Mouse (Mus musculus) MEL-GATA-1-ER (cell line): ENCODE measurements around the gene Hif3a.

Experiments
- DNase-seq: peaks from one replicate; pipeline ENCODE4 v3.0.0-alpha.2; 2012; ENCODE audit warnings: low read depth; ENCODE audit errors: extremely low read depth

The Hif3a gene

DNA sequence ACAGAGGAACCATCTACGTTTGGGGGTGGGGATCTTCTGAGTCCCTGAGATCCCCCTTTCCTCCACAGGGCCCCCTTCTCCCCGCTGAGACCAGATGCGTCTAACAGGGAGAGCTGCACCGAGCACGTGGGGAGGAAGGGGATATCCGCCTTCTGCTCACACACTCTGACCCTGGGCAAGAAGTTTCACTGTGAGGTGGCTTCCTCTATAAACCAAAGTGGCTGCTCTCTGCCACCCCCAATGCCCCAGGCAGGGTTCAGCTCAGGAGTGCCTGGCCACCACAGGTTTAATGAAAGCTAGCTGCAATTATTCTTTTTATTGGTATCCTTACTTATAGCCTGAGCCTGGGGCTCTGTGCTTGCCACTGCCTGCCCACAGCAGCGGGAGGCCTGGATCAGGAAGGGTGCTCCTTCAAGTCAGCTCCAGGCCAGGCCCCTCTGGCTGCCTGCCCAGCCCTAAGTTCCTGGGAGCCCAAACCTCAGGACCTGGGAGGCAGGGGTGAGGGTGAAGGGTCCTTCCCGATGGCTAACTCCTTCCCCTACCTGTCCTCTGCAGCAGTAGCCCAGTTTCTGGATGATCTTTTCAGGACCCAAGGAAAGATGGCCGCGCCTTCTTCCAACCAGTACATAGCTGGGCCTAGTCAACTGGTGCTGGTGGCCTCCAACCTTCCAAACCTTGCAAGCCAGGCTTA is 37.3 kb downstream of the Hif3a start:
- no peak for DNase-seq

DNA sequence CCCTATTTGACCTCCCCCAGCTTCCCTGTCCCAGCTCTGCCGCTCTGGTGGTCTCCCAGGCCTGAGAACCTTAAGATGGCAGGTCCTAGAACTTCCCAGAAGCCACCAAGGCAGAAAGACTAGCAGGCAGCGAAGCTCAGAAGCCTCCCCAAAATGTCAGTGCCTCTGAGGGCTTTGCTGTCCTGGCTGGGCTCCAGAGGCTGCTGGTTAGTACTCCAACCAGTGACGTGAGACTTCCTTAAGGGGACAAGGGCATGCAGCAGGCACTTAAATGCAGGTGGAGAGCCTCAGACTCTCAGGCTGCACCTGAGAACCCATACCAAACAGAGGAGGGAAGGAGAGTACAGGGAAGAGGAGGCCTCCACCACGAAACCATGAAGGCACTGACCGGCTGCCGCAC is 38.1 kb downstream of the Hif3a start:
- no peak for DNase-seq

DNA sequence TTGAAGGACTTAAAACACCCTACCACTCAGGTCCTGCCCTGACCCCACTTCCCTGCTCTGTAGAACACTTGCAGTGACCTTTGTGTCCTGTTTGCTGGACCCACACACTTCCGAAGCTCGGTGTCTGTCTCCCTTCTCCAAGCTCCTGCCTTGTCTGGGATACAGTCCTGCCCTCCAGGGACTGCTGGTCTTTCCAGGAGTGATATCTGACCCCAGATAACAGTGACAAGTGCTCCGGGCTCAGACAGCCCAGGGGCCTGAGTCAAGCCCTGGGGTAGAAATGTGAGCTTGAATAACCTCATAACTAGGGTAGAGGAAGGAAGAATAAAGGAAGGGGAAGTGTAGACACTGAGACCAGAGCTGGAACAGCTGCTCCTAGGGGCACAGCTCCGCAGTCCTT is 38.5 kb downstream of the Hif3a start:
- no peak for DNase-seq

DNA sequence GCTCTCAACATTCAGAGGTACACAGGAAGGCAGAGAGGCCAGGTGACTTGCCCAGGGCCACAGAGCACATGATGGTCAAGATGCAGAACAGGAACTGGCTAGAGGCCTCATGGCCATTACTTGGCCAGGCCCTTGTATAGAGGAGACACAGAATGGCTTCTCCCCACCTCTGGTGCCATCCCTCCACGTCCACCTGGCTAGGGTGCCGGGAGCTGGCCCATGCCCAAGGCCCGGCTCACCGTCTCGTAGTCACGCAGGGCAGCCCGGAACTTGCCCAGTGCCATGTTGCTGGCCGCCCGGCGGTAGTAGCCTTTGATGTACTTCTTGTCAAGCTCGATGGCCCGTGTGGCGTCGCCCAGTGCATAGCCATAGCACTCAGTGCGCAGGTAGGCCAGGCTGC is 40.1 kb downstream of the Hif3a start:
- no peak for DNase-seq

DNA sequence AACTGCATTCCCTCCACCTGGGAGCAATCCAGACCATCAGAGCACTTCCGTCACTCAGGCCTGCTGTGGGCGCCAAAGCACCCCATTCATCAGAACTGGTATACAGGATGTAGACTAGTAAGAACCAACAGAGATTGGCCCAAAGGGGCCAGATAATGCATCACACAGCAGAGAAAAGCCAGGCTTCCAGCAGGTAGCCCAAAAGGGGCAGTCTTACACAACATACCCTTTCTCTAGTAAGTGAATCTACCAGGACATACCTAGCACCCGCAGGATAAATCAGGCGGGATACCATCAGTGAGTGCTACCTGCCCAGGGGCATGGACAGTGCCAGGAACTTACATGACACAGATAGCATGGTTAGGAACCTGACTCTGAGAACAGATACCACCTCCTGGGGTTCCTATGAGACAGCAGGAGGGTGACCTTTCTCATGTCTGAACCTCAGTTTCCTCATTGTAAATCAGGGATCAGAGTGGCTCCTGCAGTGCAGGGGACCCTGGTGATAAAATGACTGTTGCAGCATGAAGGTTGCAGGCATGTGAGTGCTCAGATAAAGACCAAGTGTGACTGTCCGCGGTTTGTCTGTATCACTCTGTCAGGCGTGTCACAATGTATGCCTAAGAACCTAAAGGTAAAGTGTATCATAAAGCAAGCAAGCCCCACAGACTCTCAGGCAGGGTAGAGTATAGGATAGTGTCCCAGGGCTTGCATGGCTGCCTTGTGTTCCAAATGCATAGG is 42.6 kb downstream of the Hif3a start:
- DNase-seq, result no peak

DNA sequence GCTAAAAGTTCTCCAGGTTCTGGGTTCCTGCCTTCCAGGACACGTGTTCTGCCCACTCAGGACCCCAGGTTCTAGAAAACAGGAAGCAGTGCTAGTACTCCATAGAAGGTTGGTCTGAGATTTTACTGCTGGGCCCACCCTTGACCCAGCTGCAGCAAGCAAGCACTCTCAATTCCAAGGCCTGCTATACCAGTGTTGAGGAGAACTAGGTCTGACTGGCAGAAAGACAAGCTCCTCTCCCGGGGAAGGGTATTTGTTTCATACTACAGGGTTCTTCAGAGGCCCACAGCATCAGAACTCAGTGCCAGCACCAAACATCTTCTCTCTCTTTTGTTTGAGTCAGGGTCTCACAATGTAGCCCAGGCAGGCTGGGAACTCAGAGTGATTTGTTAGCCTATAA is 44.3 kb downstream of the Hif3a start:
- DNase-seq, result no peak

DNA sequence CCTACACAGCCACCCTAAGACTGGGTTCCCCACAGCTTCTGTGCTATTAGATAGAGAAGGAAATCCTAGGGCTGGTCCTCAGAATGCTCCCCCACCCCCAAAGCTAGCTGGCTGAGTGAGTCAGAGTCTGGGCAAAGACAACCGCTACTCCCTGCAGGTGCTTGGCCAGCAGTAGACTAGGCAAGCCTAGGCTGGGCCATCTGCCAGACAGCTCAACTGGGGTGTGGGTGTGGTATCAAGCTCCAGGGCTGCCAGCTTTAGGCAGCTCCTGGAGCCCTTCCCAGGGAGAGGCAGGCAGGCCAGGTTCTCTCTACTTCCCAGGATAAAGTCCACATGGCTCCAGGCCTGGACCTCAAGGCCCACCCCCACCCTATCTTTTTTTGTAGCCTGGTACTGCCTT is 45.2 kb downstream of the Hif3a start:
- no peak for DNase-seq

DNA sequence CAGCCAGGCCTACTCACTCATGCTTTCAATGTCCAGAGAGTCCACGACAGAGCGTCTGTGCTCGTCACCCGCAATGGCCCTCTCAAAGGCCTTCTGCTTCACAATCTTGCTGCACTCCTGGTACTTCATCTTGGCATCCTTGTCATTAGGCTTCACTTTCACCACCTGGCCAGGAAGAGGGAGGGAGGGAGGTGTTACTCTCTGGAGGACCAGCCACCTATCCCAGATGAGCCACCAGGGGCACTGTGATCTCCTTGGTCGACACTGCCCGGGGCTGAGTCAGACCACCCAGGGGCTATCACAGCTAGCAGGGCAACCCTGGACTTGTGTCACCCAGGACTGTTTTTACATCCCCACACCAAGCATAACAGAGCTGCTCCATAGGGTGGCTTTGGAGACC is 46.8 kb downstream of the Hif3a start:
- DNase-seq, result no peak

DNA sequence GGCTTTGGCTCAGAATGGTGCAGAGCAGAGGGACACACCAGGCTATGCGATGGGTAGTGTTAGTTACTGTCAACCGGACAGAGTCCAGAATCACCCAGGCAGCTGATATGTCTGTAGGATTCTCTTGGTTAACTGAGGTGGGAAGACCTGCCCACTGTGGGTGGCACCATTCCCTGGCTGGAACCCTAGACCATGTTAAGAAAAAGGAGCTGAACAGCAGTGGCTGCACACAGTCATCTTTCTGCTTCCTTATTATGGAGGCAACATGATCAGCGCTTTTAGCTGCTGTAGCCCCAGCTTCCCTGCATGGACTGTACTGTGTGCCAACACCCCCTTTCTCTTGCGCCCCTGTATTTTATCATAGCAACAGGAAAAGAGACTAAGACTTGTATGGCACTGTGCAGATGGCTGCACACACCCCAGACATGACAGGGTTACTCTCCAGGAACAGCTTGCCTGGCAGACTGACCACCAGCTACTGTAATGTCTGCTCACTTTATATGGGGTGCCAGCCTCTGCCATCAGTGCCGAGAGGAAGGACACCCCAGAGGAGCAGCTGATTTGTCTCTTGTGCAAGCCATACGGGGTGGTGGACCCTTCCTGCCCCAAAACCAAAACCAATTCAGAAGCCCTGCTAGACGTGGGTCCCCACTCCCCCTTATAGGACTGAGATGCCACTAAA is 50.2 kb downstream of the Hif3a start:
- DNase-seq, result no peak

DNA sequence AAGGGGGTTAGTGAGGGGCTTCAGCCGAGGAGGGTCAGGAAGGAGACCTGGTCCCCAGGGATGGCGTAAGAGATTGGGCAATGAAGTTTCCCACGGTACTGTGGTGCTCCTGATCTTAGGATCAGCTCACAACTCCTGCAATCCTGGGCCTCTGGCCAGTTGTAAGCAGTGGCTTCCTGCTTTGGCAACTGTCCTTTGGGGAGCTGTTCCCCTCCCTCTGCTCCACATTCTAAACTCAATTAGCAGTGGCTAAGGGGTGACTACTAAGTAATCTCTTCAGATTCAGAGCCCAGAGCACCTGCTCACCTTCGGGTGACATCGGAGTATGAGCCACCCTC is 52.2 kb downstream of the Hif3a start:
- no peak for DNase-seq

DNA sequence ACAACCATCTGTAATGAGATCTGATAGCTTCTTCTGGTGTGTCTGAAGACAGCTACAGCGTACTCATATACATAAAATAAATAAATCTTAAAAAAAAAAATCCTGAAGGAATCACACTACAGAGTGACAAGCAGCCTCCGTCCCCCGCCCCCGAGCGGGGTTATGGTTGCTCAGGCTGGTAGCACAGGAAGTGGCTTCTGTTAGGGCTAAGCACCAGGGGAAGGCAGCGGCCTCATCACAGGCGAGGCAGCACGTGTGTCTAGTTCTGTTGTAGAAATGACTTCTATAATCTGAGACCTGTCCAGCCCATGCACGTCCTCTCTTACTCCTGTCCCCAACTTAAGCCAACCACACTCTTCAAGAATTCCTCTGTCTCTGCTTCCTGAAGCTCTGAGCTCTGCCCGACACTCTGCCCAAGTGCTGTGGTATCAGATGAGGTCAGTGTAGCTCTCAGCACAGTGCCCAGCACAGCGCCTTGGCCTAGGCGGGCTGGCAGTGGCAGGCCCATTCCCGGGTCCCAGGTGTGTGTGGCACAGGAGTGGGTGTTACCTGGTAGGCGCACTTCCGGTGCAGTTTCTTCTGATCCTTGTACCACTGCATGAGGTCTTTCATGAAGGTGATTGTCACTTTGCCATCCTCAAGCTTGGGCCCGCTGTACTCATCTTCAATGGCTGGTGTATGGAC is 52.8 kb downstream of the Hif3a start:
- DNase-seq, result no peak

DNA sequence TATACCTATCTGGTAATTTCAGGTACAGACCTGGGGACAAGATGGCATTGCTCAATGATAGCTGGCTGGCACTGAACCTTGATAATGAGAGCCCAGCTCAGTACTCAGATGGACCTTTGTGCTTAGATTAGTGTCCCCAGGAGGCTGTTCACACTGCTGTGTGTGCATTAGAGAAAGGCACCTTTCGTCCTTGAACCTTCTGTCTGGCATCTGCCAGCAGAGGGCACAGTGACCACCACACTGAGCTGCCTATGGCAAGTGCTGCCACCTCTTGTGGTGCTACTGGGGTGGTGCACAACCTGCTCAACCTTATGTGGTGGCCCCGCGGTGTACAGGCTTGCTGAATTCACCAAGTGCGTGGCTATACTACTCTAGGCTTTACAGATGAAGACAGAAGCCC is 54.9 kb downstream of the Hif3a start:
- DNase-seq, result no peak

DNA sequence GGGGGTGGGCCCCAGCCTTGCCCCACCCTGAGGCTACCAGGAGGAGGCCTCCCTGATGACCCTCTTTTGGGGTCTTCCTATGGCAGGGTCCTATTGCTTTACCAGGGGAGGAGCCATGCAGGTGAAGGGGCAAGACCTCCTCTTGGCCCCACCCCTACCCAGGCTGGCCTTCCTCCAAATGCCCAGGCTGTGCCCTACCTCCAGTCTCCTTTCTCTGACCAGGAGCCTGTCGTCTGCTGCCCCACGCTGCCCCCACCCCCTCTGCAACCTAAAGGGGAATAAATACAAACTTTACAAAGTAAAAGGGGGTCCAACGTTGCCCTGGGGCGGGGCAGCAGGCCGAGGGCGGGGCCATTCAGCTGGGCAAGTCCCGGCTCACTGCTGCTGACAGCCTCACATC is 57.5 kb downstream of the Hif3a start:
- DNase-seq, result no peak

DNA sequence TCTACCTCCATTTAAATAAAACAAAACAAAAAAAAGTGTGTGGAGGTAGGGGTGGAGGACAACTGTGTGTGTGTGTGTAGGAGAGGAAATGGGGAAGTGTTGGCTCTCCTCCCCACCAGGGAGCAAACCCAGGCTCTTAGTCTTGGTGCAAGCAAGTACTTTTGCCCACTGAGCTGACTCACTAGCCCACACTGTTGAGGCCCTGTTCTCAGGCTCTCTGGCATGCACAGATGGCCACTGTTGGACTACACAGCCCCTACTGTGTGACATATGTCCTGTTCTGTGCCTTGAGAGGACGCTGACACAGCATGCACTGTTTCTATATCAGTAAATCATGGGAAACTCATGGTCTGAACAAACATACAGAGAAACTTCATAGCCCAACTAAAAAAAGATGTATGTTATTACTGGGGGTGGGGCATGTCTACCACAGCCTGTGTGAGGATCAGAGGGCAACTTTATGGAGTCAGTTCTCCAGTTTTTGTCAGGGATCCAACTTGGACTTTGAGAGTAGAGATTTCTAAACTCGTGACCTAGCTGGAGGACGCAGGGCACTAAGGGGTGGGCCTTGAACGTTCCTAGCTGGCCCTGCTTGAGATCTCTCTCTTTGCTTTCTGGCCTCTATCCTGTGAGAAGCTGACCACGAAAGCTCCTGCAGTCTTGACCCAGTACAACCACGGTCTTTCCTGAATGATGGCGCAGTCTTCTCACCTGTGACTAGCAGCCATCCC is 58.8 kb downstream of the Hif3a start:
- DNase-seq, result peak; percentile 46

DNA sequence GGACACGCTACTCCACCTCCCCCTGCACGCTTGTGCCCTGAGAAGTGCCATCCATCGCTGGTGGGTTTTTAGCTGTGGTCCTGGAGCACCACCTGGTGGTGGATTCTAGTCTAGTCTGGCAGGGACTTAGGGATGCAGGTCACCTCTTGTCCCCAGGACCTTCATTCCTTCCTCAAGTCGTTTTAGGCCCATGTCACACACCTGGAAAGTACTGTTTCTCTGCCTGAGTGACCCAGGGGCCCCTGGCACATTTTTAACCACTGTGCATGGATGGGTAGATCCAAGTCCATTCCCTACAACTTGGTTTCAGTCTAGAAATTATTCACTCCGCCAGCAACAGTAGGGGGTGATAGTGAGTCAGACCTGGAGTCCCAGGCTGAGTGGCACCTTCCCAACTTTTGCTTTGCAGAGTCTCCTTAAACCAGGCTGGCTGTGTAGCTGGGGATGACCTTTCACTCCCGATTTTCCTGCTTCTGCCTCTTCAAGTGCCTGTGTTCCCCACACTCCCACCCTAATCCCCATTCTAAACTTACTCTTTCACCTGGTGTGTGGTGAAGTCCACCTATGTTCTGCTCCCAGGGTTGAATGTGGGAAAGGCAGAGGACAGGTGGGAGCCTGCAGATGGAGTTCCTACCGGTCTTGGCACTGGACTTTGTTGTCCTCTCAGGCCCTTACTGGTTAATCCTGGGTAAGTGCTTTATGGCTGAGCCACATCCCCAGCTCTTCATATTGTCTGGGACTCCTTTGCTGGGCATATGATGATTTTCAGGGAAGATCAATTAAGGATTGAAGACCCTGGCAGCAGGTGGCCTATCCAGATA is 59.6 kb downstream of the Hif3a start:
- peak; percentile 58 for DNase-seq

DNA sequence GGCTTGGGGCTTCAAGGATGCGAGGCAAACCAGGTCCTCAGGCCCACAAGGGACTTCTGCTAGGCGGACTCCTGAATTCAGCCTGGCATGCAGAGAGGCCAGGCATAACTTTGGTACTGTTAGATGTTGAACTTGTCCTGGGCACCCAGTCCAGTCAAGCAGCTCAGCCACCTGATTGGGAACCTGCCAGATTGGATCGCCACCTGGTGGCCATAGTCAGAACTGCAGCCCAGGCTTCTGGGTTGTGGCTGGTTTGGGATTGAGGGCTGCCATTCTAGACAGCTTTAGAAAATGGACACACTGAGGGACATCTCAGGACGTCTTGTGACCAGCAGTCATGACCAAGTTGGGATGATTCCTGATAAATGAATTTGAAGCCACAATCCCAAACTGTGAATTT is 62.6 kb downstream of the Hif3a start:
- peak; percentile 46 for DNase-seq

DNA sequence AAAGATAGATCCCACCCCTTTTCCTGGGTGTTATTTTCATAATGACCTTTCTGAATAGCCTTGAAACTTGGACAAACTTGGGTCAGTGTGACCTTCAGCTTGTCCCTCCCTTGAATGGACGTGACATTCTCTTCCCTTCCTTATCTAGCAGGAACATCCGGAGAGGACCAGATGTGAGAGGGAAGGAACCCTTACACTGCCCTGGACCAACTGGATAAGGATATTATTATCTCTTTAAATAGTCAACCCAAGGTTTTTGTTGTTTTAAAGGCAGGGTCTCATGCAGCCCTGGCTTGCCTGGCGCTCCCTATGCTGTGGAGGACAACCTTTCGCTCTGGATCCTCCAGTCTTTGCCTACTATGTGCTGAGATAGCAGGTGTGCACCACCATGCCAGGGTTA is 63.0 kb downstream of the Hif3a start:
- peak; percentile 49 for DNase-seq

DNA sequence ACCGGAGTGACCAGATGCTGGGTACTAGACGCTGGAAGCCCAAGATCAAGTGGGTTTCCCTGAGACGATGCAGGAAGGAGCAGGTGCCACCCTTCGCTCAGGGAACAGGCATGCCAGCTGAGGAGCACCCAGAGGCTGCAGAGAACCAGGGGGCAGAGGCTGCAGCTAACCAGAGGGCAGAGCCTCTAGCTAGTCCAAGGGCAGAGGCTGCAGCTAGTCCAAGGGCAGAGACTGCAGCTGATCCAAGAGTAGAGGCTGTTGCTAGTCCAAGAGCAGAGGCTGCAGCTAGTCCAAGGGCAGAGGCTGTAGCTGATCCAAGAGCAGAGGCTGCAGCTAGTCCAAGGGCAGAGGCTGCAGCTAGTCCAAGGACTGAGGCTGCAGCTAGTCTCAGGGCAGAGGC is 66.9 kb downstream of the Hif3a start:
- no peak for DNase-seq

DNA sequence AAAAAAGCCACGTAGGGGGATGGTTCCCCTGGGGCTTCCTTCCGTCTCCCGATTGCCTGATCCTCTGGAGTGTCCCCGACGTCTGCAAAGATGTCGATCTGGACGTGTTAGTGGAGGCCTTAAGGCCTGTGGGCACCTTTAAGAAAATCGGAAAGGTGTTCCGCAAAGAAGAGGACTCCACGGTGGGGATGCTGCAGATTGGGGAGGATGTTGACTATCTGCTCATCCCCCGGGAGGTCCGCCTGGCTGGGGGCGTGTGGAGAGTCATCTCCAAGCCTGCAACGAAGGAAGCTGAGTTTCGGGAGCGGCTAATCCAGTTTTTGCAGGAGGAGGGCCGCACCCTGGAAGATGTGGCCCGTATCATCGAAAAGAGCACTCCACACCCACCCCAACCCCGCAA is 67.8 kb downstream of the Hif3a start:
- DNase-seq, result no peak

DNA sequence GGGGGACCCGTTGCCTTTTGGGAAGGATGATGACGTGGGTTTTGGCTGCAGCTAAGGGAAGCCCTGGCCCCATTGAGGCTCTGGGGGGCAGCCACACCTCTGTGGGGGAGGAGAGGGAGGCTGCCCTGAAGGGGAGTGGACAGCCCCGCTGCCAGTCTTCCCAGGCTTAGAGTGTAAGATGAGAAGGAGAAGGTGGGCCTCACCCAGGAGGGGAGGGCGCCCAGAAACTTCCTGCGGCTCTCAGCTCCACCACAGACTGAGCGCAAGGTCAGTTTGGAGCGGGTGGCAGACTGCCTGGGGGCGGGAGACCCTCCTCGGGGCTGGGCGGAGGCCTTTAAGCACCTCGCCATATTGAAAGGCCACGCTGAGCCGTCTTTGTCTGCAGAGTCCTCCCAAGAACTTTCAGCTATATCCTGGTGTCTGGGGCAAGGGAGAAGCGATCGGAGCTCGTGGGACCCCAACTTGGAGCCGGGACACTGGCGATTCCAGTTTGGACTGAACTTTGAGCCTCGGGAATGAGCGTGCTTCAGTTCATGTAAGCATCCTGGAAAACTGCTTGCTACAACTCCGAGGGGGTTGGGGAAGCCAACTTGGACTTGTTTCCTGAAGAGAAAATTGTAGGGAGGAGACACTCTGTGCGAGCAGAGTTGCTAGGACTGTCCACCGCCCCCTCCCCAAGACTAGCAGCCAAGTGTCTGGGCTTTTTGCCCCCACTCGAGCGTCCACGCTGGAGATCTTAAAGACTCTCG is 68.4 kb downstream of the Hif3a start:
- DNase-seq, result no peak
